Mouse (Mus musculus): Measurements from ENCODE around the gene Pogk. TPM values are rescaled to one million over a fixed set of nuclear protein-coding genes. Genes with fewer than 3 reads are reported as not detected.

Gene Pogk
- polyA plus RNA-seq, 1 experiment from 2014 or later = 9.3 TPM

DNA sequence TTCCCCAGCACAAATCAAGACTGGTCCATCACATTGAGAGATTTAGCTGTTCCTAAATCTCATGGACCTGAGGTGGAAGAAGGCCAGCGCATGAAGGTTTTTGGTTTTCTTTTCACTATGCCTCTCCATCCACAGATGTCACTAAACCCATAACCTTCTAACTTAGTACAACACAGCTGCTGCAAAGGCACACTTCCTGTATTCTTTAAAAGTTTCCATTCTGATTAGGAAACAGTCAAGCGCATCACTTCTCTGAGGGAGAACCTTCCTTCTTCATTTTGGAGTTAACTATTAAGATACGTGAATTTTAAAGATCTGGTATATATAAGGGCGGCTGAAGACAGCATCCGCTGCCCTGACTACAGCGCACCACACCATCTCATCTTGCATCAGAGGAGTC, 64.1 kb downstream of the Pogk start:
- Histone ChIP-seq H3K4me3 (no peak overlapping the region), H3K36me3 (no peaks in the 10 kb centered on the region), H3K9me3 (replicated peaks) (no peaks in the 10 kb centered on the region), H3K27ac (no peak overlapping the region), H3K9ac (no peak overlapping the region), H3K4me1 (replicated peaks) (no peaks in the 10 kb centered on the region), H3K27me3 (no peaks in the 10 kb centered on the region), H3K4me2 (no peak overlapping the region)
- 90% methylated on average over 6 of the region's 6 CpGs for WGBS
- no peak for ATAC-seq (replicated peaks; ENCODE audit: insufficient number of reproducible peaks, insufficient read depth, low FRiP score, low read depth)

DNA sequence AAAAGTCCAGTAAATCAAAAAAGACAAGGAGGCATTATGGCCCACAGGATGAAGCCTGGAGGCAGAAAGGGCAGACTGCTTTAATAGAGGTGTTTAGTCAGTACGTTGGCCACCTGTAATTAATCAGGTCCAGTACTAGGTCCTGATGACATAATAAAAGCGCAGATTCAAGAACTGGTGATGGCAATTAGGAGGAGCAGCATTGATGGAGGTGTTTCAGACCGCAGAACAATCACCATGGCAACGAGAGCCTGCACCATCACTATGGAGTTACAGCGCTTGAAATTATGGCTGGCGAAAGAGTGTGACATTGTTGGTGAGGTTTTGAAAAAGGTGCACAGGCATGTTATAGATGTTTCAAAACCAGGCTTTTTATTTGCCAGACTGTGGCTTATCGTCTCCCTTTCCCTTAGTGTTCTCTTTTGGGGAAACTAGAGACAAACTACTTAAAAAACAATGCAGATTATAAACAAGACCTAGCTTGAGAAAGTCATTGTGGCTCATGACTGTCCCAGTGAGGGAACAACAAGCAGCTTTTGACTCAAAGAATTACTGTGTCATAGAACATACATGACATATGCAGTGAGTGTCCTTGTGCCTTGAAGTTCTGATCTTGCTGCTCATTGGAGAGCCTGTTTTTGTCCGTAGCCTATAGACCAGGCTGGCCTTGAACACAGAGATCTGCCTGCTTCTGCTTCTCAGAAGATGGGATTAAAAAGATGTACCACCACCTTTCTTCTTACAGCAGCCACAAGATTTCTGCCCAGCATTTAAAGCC, 65.2 kb downstream of the Pogk start:
- H3K27ac ChIP-seq = no peak overlapping the region
- no peak overlapping the region for H3K4me2 ChIP-seq
- no peaks in the 10 kb centered on the region for H3K27me3 ChIP-seq
- ATAC-seq (replicated peaks; ENCODE audit: insufficient number of reproducible peaks, insufficient read depth, low FRiP score, low read depth) = no peak
- H3K9ac ChIP-seq = no peak overlapping the region
- no peaks in the 10 kb centered on the region for H3K4me1 ChIP-seq (replicated peaks)
- WGBS = 80% methylated on average over 8 of the region's 8 CpGs
- H3K9me3 ChIP-seq (replicated peaks) = no peaks in the 10 kb centered on the region
- H3K36me3 ChIP-seq = no peaks in the 10 kb centered on the region
- H3K4me3 ChIP-seq = no peak overlapping the region

DNA sequence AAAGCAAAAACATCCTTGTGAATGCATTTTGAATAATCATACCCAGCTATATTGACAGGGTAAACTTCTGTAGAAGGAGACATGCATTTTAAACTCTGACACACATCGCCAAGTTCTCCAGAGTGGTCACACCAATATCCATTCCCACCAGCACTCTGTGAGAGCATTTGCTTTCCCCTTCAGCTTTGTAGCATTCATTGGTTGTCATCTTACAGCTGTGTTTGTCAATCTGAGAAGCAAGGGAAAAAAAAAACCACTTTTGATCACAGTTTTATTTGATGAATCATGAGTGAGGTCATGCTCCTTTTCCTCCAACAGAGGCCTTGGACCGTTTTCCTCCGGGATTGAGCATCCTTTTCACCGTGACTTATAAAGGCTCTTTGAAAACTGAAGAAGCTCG, 66.1 kb downstream of the Pogk start:
- Histone ChIP-seq H3K9ac (no peak overlapping the region), H3K4me3 (no peak overlapping the region), H3K36me3 (no peaks in the 10 kb centered on the region), H3K4me2 (no peak overlapping the region), H3K27ac (no peak overlapping the region), H3K27me3 (no peaks in the 10 kb centered on the region), H3K4me1 (replicated peaks) (no peaks in the 10 kb centered on the region), H3K9me3 (replicated peaks) (no peaks in the 10 kb centered on the region)
- ATAC-seq (replicated peaks; ENCODE audit: insufficient number of reproducible peaks, insufficient read depth, low FRiP score, low read depth) = no peak
- 72% methylated on average over 5 of the region's 5 CpGs for WGBS

DNA sequence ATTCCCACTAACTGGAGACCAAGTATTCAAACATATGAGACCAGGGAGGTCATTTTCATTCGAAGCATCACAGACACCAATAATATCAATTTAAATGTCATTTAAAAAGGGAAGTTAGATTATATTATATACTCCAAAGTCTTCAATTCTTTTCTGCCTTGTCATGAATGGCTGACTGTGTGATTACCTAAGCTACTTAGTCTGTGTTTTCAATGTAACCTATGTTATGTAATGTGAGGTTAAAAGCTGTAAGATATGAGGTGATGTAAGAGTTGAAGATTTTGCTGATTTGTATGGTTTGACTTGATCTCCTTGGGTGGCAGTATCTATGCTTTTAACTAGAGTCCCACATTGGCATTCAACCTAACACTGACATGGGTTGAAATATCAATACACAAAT, 67.1 kb downstream of the Pogk start:
- 67% methylated on average over 1 of the region's 1 CpGs for WGBS
- no peaks in the 10 kb centered on the region for H3K27me3 ChIP-seq
- no peak for ATAC-seq (replicated peaks; ENCODE audit: insufficient number of reproducible peaks, insufficient read depth, low FRiP score, low read depth)

DNA sequence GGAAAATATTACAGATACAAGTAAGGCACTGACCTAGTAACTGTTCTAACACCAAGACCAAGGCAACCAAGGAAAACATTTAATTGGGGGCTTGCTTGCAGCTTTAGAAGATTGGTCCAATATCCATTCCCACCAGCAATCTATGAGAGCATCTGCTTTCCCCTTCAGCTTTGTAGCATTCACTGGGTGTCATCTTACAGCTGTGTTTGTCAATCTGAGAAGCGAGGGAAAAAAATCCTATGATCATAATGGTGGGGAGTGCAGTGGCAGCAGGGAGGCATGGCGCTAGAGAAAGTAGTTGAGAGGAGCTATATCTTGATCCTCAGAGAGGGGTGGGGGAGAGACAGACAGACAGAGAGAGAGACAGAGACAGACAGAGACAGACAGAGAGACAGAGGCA, 67.6 kb downstream of the Pogk start:
- Histone ChIP-seq H3K9me3 (replicated peaks) (no peaks in the 10 kb centered on the region), H3K4me3 (no peak overlapping the region), H3K4me2 (no peak overlapping the region), H3K27me3 (no peaks in the 10 kb centered on the region), H3K36me3 (no peaks in the 10 kb centered on the region), H3K9ac (no peak overlapping the region), H3K27ac (no peak overlapping the region), H3K4me1 (replicated peaks) (no peaks in the 10 kb centered on the region)
- no peak for ATAC-seq (replicated peaks; ENCODE audit: insufficient number of reproducible peaks, insufficient read depth, low FRiP score, low read depth)
- 63% methylated on average over 2 of the region's 2 CpGs for WGBS

More for the DNA sequence above, 67.1 kb downstream of the Pogk start:
- H3K9me3 ChIP-seq (replicated peaks) = no peaks in the 10 kb centered on the region
- no peak overlapping the region for H3K4me3 ChIP-seq
- H3K9ac ChIP-seq = no peak overlapping the region
- no peak overlapping the region for H3K27ac ChIP-seq
- H3K4me1 ChIP-seq (replicated peaks) = no peaks in the 10 kb centered on the region
- H3K36me3 ChIP-seq = no peaks in the 10 kb centered on the region
- H3K4me2 ChIP-seq = no peak overlapping the region

DNA sequence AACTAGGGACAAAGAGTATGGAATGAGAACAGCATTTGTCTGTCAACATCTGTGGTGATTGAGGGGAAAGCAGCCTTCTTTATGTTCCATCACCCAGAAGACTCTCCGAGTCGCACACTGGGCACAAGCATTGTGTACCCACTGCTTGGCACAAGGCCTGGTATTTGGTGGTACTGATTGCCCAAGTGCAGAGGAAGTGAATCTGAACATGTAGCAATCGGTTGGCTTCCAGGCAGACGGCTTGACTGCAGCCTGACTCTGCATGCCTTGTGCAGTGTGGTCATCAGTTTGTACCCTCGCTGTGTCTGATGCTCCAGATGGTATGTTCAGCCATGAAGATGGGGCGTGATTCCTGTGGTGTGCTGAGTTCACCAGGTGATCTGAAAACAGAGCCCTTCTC, 70.6 kb downstream of the Pogk start:
- no peaks in the 10 kb centered on the region for H3K4me1 ChIP-seq (replicated peaks)
- no peak overlapping the region for H3K4me2 ChIP-seq
- ATAC-seq (replicated peaks; ENCODE audit: insufficient number of reproducible peaks, insufficient read depth, low FRiP score, low read depth) = no peak
- no peak overlapping the region for H3K27ac ChIP-seq
- H3K9me3 ChIP-seq (replicated peaks) = no peaks in the 10 kb centered on the region
- no peak overlapping the region for H3K4me3 ChIP-seq
- no peaks in the 10 kb centered on the region for H3K36me3 ChIP-seq
- WGBS = 70% methylated on average over 6 of the region's 6 CpGs
- H3K27me3 ChIP-seq = no peaks in the 10 kb centered on the region
- no peak overlapping the region for H3K9ac ChIP-seq

Other genes starting within 250 kb of the Pogk start
- 0.11 and 0.18 TPM in 2 replicates for gene Mael, start 171.1 kb downstream of the Pogk start, polyA plus RNA-seq (2015; fragmentation: Nextera tagmentation; extraction: Ambion mirVana)
- gene Ildr2, start 155.7 kb downstream of the Pogk start, polyA plus RNA-seq (2015; fragmentation: Nextera tagmentation; extraction: Ambion mirVana) = 0.92 and 1.2 TPM in 2 replicates
- gene Tada1, start 30.8 kb downstream of the Pogk start, polyA plus RNA-seq (2015; fragmentation: Nextera tagmentation; extraction: Ambion mirVana) = 27.5 and 34.6 TPM in 2 replicates
- not detected in 2 replicates for gene Gm4846, start 87.7 kb upstream of the Pogk start, polyA plus RNA-seq (2015; fragmentation: Nextera tagmentation; extraction: Ambion mirVana)
- not detected in 2 replicates for gene Gm4847, start 237.8 kb upstream of the Pogk start, polyA plus RNA-seq (2015; fragmentation: Nextera tagmentation; extraction: Ambion mirVana)